Mouse (Mus musculus): ENCODE measurements around the gene Tmem170b. TPM values are rescaled to one million over a fixed set of nuclear protein-coding genes. Genes with fewer than 3 reads are reported as not detected.

Gene Tmem170b
- polyA plus RNA-seq, 1 experiment from 2014 or later, result 9.2 TPM

Other genes with a start within 250 kb of the Tmem170b start
- gene Nedd9, start 118.5 kb upstream of the Tmem170b start, polyA plus RNA-seq (2015; fragmentation: Nextera tagmentation; extraction: Ambion mirVana), result 23.8 and 26.6 TPM in 2 replicates
- 2.4 and 2.5 TPM in 2 replicates for gene Adtrp, start 241.8 kb downstream of the Tmem170b start, polyA plus RNA-seq (2015; fragmentation: Nextera tagmentation; extraction: Ambion mirVana)

All from stomach, embryonic 15.5 days (tissue).